Mouse (Mus musculus) midbrain, embryonic 11.5 days (tissue): Measurements from ENCODE around the gene Prickle3. TPM values are rescaled to one million over a fixed set of nuclear protein-coding genes. Genes with fewer than 3 reads are reported as not detected.

ENCODE experiments used
- ATAC-seq: fragments of 200-750 bp; cut with Nextera tagmentation; 2 replicates; pipeline ENCODE4 v1.8.0; 2017; ENCODE audit warnings: moderate TSS enrichment, moderate library complexity; ENCODE audit not compliant: low FRiP score
- DNase-seq: peaks from one replicate; pipeline ENCODE4 v3.0.0; 2015; ENCODE audit warnings: low spot score; ENCODE audit errors: missing footprints
- H3K27ac ChIP-seq: fragments of 300-500 bp; sonication (generic); 2 replicates; pipeline ENCODE4 v1.5.1; 2014; ENCODE audit warnings: low read depth, low read length
- H3K27me3 ChIP-seq: fragments of 300-500 bp; sonication (generic); 2 replicates; pipeline ENCODE4 v1.6.1; 2014; ENCODE audit warnings: mild to moderate bottlenecking, low read length, moderate library complexity, mixed read lengths; ENCODE audit not compliant: control insufficient read depth, insufficient read depth
- H3K36me3 ChIP-seq: fragments of 300-500 bp; sonication (generic); 2 replicates; pipeline ENCODE4 v1.6.1; 2014; ENCODE audit warnings: mild to moderate bottlenecking, low read length, moderate library complexity, mixed read lengths; ENCODE audit not compliant: control insufficient read depth, insufficient read depth
- H3K4me1 ChIP-seq: fragments of 300-500 bp; sonication (generic); 2 replicates; pipeline ENCODE4 v1.6.1; 2014; ENCODE audit warnings: low read length; ENCODE audit not compliant: control insufficient read depth, insufficient read depth
- H3K4me2 ChIP-seq: fragments of 300-500 bp; sonication (generic); 2 replicates; pipeline ENCODE4 v1.6.1; 2014; ENCODE audit warnings: mild to moderate bottlenecking, moderate library complexity
- H3K4me3 ChIP-seq: fragments of 300-500 bp; sonication (generic); 2 replicates; pipeline ENCODE4 v1.5.1; 2014; ENCODE audit warnings: low read depth, low read length
- H3K9ac ChIP-seq: fragments of 300-500 bp; sonication (generic); 2 replicates; pipeline ENCODE4 v1.6.1; 2014; ENCODE audit warnings: low read length
- H3K9me3 ChIP-seq: fragments of 300-500 bp; sonication (generic); 2 replicates; pipeline ENCODE4 v1.6.1; 2016; ENCODE audit warnings: low read length; ENCODE audit not compliant: control insufficient read depth
- WGBS: fragments of 180-500 bp; shearing (Covaris S2); extraction: QIAGEN DNeasy Blood & Tissue Kit; methylation state at CpG from one replicate; pipeline ENCODE4 v1.1.7; 2014; 5-methylcytosine and 5-hydroxymethylcytosine counted together
- polyA plus RNA-seq: library from polyadenylated mRNA; unstranded; fragments of >200 nt; fragmentation: Nextera tagmentation; extraction: Ambion mirVana; gene quantifications from 2 replicates; pipeline ENCODE4 v1.2.1, GENCODE M21; 2014

The Prickle3 gene
- 1.1 and 2.2 TPM in 2 replicates for polyA plus RNA-seq

DNA sequence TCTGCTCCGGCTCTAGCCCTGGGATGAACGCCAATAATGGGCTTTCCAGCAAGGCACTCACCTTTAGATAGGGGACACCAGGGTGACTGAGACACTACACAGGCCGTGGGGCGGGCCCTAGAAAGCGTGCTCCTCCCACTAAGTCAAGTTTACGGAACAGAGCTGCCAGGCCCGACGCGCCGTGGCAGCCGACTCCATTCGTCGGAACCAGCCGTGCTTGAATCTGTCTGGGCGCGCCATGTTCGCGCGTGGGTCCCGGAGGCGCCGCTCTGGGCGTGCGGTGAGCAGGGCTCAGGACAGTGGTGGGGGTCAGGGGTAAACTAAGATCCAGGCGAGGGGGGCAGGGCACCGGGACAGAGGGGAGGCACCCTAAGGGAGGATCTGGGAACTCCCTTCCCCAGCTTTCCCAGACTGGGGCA is at the start of gene Prickle3:
TSS of gene Prickle3 (plus strand) at position 40 of the 419 bp plus-strand sequence.
- Histone ChIP-seq H3K27ac (no peak within 1 kb of the TSS), H3K9me3 (no peaks in the 10 kb centered on the region), H3K36me3 (no peaks in the 10 kb centered on the region), H3K27me3 (no peaks in the 10 kb centered on the region), H3K4me3 (peak within 1 kb of the TSS; percentile 23; the same call in 1 of the 2 replicates), H3K4me1 (peaks cover 6% of the 10 kb centered on the region; the same call in 1 of the 2 replicates), H3K9ac (peak within 1 kb of the TSS; percentile 54; the same call in 1 of the 2 replicates), H3K4me2 (peak within 1 kb of the TSS; percentile 42)
- DNase-seq (peak; percentile 85), ATAC-seq (0 out of 2 replicates have a peak, but pooled peaks have one; percentile 54)
- 15% methylated on average over 26 of the region's 26 CpGs for WGBS

DNA sequence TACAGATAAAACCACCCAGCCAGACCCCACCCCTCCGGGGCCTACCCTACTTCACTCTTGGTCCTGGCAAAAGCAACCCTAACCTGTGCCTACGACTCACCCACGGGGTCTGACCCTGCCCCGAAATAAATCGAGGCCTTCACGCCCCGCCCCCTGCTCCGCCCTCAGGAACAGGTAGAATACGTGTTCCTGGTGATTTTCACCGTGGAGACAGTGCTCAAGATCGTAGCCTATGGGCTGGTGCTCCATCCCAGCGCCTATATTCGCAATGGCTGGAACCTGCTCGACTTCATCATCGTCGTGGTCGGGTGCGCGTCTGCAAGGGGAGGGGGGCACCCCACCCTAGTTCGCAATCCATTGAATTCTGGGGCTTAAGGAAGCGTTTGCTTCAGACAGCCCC is 47.0 kb upstream of the Prickle3 start:
- Histone ChIP-seq H3K9me3 (no peaks in the 10 kb centered on the region), H3K4me1 (no peaks in the 10 kb centered on the region), H3K9ac (no peak overlapping the region; the same call in 1 of the 2 replicates), H3K4me2 (peak overlapping the region; percentile 65), H3K4me3 (peak overlapping the region; percentile 31; the same call in 1 of the 2 replicates), H3K27ac (no peak overlapping the region), H3K27me3 (no peaks in the 10 kb centered on the region), H3K36me3 (no peaks in the 10 kb centered on the region)
- ATAC-seq = no peak
- WGBS = 19% methylated on average over 19 of the region's 21 CpGs
- no peak for DNase-seq

DNA sequence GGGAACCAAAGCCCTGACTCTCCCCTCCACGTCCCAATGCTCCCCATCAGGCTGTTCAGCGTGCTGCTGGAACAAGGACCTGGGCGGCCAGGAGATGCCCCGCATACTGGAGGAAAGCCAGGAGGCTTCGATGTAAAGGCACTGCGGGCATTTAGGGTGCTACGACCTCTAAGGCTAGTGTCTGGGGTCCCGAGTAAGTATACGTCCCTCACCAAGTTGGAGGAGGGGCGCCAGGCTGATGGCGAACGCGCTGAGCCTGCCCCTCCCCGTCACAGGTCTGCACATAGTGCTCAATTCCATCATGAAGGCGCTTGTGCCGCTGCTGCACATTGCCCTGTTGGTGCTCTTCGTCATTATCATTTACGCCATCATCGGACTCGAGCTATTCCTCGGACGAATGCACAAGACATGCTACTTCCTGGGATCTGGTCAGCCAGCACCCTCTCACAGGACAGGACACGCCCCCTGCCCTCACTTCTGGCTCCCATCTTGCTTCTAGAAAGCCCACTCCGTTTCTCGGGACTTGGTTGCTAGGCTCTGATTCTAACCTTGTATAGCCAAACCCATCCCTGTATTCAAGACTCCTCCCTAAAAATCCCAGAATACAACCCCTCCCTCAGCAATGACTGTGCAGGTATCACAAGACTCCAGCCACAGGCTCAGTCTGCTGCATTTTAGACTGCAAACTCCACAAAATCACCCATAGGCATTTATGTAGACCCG is 46.4 kb upstream of the Prickle3 start:
- H3K4me1 ChIP-seq = no peaks in the 10 kb centered on the region
- no peaks in the 10 kb centered on the region for H3K27me3 ChIP-seq
- DNase-seq = peak; percentile 84
- peak overlapping the region; percentile 65 for H3K4me2 ChIP-seq
- peak; percentile 50; the same call in 1 of the 2 replicates for ATAC-seq
- no peaks in the 10 kb centered on the region for H3K9me3 ChIP-seq
- peak overlapping the region; percentile 48 for H3K9ac ChIP-seq
- no peaks in the 10 kb centered on the region for H3K36me3 ChIP-seq
- 21% methylated on average over 26 of the region's 26 CpGs for WGBS
- no peak overlapping the region for H3K27ac ChIP-seq
- peak overlapping the region; percentile 31 for H3K4me3 ChIP-seq

DNA sequence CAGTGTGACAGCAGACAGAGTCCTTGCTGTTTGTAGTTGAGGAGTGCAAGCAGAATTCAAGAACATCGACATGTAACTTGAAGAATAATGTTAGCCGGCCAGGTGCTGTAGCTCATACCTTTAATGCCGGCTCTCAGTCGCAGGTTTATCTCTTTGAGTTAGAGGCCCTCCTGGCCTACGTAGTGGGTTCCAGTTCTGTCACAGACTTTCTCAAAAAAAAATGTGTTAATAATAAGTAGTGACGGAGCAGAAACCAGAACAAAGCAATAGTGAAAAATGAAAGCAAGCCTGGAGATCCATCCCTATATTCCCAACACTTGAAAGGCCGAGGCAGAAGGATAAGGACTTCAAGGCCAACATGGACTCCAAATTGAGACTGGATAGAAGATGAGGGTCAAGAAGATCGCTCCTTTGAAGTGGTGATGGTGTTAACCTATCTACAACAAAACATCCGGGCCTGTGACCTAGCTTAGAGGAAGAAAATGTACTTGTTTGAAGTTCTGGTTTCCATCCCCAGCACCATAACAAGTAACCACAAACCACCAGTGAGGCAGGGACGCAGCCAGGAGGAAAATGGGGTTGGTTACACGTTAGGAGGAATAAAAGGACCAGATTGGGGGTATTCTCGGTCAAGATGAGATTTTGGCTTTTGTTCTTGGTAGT is 39.0 kb upstream of the Prickle3 start:
- DNase-seq (no peak), ATAC-seq (no peak)
- Histone ChIP-seq H3K27ac (no peak overlapping the region), H3K9me3 (no peaks in the 10 kb centered on the region), H3K4me2 (no peak overlapping the region), H3K36me3 (no peaks in the 10 kb centered on the region), H3K27me3 (no peaks in the 10 kb centered on the region), H3K4me3 (no peak overlapping the region), H3K4me1 (no peaks in the 10 kb centered on the region), H3K9ac (no peak overlapping the region)
- WGBS = 83% methylated on average over 12 of the region's 12 CpGs

DNA sequence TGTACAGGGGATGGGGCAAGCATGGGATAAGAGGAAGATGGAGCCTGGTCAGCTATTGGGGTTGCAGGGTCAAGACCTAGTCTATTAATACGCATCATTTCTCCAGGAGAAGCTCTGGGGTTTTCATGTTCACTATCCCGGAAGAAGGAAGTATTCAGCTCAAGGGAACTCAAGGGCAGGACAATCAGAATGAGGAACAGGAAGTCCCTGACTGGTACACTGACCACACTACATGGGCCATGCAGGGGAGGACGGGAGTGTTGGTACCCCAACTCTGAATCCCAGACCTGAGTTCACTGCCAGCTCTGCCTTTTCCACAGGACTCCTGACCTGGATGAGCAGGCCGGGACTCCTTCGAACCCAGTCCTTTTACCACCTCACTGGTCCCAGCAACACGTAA is 24.5 kb upstream of the Prickle3 start:
- no peak overlapping the region for H3K4me2 ChIP-seq
- DNase-seq (no peak), ATAC-seq (no peak)
- H3K4me1 ChIP-seq = no peaks in the 10 kb centered on the region
- H3K27ac ChIP-seq = no peak overlapping the region
- no peak overlapping the region for H3K9ac ChIP-seq
- no peak overlapping the region for H3K4me3 ChIP-seq
- H3K36me3 ChIP-seq = no peaks in the 10 kb centered on the region
- H3K9me3 ChIP-seq = no peaks in the 10 kb centered on the region
- 88% methylated on average over 6 of the region's 6 CpGs for WGBS
- H3K27me3 ChIP-seq = no peaks in the 10 kb centered on the region

DNA sequence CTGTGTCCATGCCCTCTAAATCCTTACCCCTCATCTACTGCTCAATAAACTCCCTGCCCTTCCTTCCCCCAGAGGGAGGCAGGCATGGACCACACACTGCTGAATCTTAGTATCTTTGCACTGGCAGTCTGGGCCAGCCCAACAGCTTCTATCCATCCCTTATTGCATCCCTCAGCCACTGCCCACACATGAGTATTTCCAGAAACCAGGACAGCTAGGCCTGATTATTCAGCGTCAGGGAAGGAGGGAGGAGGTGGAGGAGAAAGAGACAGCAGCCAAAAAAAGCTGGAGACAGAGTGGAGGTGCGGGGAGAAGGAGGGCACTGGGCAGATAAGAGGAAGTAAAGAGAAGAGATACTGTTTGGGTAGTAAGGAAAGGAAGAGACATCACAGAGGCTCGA is 22.0 kb upstream of the Prickle3 start:
- H3K9me3 ChIP-seq = no peaks in the 10 kb centered on the region
- H3K4me3 ChIP-seq = no peak overlapping the region
- H3K4me1 ChIP-seq = no peaks in the 10 kb centered on the region
- no peaks in the 10 kb centered on the region for H3K27me3 ChIP-seq
- WGBS = 75% methylated on average over 3 of the region's 3 CpGs
- no peak for ATAC-seq
- H3K4me2 ChIP-seq = no peak overlapping the region
- no peaks in the 10 kb centered on the region for H3K36me3 ChIP-seq
- no peak overlapping the region for H3K27ac ChIP-seq
- no peak for DNase-seq
- no peak overlapping the region for H3K9ac ChIP-seq

DNA sequence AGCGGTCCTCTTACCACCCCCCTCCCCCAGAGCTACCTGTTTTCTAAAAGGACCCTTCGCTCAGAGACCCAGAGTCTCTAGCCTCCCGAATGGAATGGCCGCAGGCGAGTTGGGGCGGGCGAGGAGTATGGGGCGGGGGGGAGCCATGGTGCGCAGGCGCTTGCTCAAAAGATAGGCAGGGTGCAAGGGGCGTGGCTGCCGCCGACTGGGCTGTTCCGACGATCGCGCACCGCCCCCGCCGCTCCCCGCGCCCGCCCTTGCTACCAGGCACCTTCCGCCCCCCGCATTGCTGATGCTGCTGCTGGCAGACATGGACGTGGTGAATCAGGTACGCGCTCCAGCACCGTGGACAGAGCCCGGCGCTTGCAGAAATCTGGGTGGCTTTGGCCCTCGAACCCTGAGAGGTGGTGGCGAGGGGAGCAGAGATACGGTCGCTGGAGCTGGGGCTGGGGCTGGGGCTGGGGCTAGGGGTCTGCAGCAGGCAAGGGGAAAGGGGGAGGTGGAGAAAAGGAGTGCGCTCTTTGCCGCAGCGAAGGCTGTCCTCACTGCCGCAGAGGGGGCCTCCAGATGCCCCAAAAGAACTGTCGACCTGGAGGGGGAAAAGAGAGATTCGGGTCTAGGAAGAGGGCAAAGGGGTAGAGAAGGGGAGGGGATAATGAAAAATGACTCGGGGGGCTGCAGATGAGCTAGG is 18.5 kb upstream of the Prickle3 start, which contains the start of gene Syp:
TSS of gene Syp (plus strand) at position 71 of the 691 bp plus-strand sequence.
- WGBS = 17% methylated on average over 40 of the region's 42 CpGs
- Histone ChIP-seq H3K9me3 (no peaks in the 10 kb centered on the region), H3K36me3 (no peaks in the 10 kb centered on the region), H3K4me2 (peak within 1 kb of the TSS; percentile 51), H3K27ac (no peak within 1 kb of the TSS), H3K27me3 (no peaks in the 10 kb centered on the region), H3K9ac (peak within 1 kb of the TSS; percentile 60), H3K4me1 (no peaks in the 10 kb centered on the region), H3K4me3 (peak within 1 kb of the TSS; percentile 45)
- peak; percentile 89 for ATAC-seq
- peak; percentile 98 for DNase-seq

DNA sequence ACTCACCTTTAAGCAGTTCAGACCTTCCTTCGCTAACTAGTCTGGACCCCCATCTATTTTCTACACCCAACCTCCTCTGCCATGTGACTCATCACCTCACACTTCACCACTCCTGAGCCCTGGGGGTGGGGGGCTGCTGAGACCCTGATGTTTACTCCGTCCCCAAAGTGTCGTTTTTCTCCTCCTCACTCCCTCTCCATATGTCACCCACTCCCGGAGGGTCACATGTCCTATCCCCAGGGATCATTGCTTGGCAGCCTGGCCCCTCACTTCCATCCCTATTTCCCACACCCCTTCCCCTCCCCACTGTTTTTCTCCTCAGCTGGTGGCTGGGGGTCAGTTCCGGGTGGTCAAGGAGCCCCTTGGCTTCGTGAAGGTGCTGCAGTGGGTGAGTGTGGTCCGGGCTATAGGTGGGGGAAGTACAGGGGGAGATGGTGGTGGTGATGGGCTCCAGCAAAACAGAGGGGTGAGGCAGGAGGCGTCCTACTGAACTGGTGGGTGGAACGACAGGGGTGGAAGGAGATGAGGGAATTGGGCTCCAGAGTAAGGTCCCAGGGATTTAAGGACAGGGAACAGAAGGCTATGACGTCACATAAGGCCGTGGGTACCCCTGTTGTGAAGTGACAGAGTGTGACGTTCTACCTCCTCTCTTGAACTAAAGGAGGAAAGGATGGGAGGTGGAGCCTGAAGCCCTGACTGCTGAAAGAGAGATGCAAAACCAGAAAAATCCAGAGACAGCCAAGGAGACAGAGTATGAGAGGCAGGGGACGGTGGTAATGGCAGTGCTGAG is 17.3 kb upstream of the Prickle3 start:
- no peaks in the 10 kb centered on the region for H3K9me3 ChIP-seq
- no peaks in the 10 kb centered on the region for H3K27me3 ChIP-seq
- peak overlapping the region; percentile 45 for H3K4me3 ChIP-seq
- peak overlapping the region; percentile 51 for H3K4me2 ChIP-seq
- 20% methylated on average over 13 of the region's 13 CpGs for WGBS
- H3K27ac ChIP-seq = no peak overlapping the region
- ATAC-seq (peak; percentile 31; the same call in 1 of the 2 replicates), DNase-seq (no peak)
- H3K4me1 ChIP-seq = no peaks in the 10 kb centered on the region
- peak overlapping the region; percentile 60 for H3K9ac ChIP-seq
- H3K36me3 ChIP-seq = no peaks in the 10 kb centered on the region
